Mouse (Mus musculus): Measurements from ENCODE around the gene Tbc1d2b.

DNA sequence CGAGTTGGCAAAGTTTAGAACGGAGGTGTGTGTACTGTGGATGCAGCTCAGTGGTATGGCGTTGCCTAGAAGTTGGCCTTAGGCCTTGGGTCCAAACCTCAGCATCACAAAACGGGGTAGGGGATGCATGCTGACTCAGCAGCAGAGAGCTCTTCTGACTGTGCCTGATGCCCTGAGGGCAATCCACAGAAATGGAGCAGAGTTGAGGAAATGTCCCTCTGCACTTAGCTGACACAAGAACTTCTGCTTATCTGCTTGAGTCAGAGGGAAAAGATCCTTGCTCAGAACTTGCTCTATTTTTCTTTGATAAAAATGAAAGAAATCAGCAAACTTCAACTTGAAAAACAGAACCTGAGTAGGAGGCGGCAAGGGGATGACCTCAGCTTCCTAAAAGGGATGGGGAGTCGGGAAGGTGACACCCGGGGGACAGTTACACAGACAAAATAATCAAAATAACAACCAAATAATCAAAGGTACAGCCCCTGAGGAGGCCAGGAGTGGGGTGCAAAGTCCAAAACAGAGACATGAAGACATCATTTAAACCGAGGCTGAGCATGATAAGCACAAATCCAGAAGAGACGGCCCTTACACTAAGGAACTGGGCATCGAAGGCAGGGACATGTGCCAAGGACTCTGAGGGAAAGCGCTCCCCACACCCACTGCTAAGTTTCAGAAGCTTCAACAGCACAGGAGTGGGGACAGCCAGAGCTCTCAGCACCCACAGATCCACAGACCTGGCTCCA lies 54.2 kb downstream of the Tbc1d2b start:
- TF ChIP-seq MAX (IDR thresholded peaks at IDR 0.05; ENCODE audit: low read depth) (no peak), POLR2A (IDR thresholded peaks at IDR 0.05; ENCODE audit: insufficient read length, low read depth) (no peak), POLR2AphosphoS2 (IDR thresholded peaks at IDR 0.05; ENCODE audit: insufficient read length, low read depth) (no peak), MYOG (IDR thresholded peaks at IDR 0.05; ENCODE audit: control insufficient read depth in 1 of 3, insufficient read depth in 1 of 3, insufficient read length in 2 of 3, low read depth in 2 of 3) (no peak), USF1 (IDR thresholded peaks at IDR 0.05; ENCODE audit: low read depth) (no peak), TCF12 (IDR thresholded peaks at IDR 0.05; ENCODE audit: insufficient read depth, poor library complexity, severe bottlenecking) (no peak), CEBPB (IDR thresholded peaks at IDR 0.05; ENCODE audit: insufficient read depth, poor library complexity, severe bottlenecking) (no peak), SRF (IDR thresholded peaks at IDR 0.05; ENCODE audit: control insufficient read depth, insufficient read length, low read depth) (no peak)
